Mouse (Mus musculus) activated CD4-positive, CD25-positive, alpha-beta regulatory T cell, adult 4 months (primary cell): ENCODE data around the gene Atp11a. TPM values are rescaled to one million over a fixed set of nuclear protein-coding genes. Genes with fewer than 3 reads are reported as not detected.

ENCODE experiments used
- ATAC-seq: one replicate; pipeline ENCODE4 v1.8.0; 2017
- polyA plus RNA-seq, 2 experiments: library from polyadenylated mRNA; unstranded; fragments of 100-300 nt; shearing (Covaris generic); gene quantifications; one replicate each; pipeline ENCODE4 v1.2.1; 2017

Gene Atp11a
- polyA plus RNA-seq, 2 experiments from 2014 or later, result 4.4 to 5.2 TPM

- no peak for ATAC-seq
Measured at GRCm38 (mm10) chr8:12822892-12823291, 66.1 kb downstream of the Atp11a start.

GRCm38 (mm10) chr8:12824562-12824961 lies 67.7 kb downstream of the Atp11a start:
- ATAC-seq, result no peak

- ATAC-seq, result no peak
Measured at GRCm38 (mm10) chr8:12825236-12825635, 68.4 kb downstream of the Atp11a start.

GRCm38 (mm10) chr8:12825686-12826237 lies 68.9 kb downstream of the Atp11a start:
- ATAC-seq, result no peak

DNA sequence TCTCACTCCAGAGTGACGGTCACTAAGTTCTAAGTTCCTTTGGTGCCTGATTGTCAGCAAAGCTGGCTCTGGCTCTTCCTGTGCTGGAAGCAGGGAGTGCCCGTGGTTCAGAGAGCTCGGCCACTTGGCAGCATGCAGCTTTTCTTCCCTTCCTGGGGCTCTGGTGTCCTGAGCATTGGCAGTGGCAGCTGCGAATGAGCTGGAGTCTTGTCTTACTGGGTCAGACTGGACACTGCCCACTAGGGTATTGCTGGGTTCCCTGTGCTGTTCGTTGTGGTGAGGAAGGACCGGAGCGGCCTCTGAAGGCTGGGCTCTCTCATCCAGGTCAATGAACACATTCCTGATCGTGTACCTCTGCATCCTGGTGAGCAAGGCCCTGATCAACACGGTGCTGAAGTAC lies 70.3 kb downstream of the Atp11a start:
- no peak for ATAC-seq

- ATAC-seq, result no peak
Measured at GRCm38 (mm10) chr8:12828298-12828697, 71.5 kb downstream of the Atp11a start.

DNA sequence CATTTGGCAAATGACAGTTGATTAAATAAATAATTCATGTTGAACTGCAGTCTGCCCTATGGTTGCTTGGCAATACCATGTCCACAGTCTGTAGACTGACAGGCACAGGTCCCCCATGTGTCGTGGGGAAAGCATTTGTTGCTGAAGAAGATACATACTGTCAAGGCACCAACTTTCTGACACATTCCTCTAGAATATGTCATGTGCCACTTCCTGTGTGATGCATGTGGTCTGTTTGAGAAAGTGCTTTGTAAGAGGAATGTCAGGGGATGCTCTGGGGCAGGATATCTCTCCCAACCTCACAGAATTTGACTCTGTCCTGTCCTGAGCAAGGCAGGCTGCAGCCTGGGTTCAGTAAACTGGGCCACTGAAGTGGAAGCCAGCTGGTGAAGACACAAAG lies 72.6 kb downstream of the Atp11a start:
- no peak for ATAC-seq

- ATAC-seq, result no peak
Measured at GRCm38 (mm10) chr8:12831659-12832589, 75.1 kb downstream of the Atp11a start.

DNA sequence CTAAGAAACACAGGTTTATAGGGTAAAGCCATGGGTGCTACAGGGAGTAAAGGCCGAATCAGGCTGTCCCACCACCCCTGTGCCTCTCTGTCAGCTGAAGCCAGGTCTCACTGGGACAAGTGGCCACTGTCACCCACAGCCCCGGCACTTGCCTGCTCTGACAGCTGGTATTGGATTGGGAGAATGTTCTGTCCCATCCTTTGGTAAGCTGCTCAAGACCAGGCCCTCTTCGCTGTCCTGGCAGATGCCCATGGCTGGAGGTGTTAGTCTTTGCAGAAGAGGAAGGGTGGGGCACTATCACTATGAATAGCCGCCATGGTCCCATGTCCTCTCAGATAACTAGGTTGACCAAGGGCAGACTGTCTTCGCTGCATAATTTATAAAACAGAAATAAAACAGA lies 76.8 kb downstream of the Atp11a start:
- no peak for ATAC-seq

GRCm38 (mm10) chr8:12840834-12841233 lies 84.0 kb downstream of the Atp11a start:
- no peak for ATAC-seq

DNA sequence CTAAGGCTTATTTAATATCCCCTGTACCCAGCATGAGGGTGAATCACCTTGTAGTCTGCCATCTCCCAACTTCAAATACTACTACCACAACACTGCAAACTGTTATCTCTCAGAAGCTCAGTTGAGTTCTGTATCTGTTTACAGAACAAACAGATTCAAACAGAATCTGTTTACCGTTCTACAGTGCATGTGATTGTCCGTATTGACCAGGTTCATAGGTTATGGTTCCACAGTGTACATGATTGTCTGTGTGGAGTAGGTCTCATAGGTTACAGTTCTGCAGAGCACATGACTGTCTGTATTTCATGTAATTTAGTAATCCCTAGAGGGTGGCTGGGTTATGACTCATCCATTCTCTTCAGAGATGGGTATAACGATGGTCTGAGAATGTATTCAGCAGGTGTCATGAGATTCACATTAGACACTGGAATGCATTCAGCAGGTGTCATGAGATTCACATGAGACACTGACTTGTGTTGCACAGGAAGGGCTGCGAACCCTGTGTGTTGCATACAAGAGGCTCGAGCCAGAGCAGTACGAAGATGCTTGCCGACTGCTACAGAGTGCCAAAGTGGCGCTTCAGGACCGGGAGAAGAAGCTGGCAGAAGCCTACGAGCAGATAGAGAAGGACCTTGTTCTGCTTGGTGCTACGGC lies 85.7 kb downstream of the Atp11a start:
- no peak for ATAC-seq

GRCm38 (mm10) chr8:12844347-12844950 lies 87.6 kb downstream of the Atp11a start:
- ATAC-seq, result no peak

- no peak for ATAC-seq
Measured at GRCm38 (mm10) chr8:12846447-12846846, 89.6 kb downstream of the Atp11a start.

- no peak for ATAC-seq
Measured at GRCm38 (mm10) chr8:12851241-12851640, 94.4 kb downstream of the Atp11a start.

GRCm38 (mm10) chr8:12856038-12856437 lies 99.2 kb downstream of the Atp11a start:
- ATAC-seq, result no peak

DNA sequence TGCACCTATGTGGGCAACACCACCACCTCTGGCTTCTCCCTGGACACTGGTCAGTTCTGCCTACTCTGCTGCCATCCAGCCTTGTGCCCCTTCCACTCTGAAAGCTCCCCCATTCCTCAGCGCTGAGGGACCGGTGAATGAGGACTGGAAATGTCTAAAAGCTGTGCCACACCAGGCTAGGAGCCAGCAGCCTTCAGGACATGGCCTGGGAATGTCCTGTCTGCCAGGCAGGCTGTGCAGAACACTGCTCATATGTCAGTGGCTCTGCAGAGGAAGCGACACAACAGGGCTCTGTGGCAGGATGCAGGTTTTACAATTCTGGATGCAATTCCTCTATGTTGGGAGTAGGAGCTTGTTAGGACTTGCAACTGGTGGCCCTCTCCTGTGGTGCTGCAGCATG lies 106.2 kb downstream of the Atp11a start:
- ATAC-seq, result no peak

GRCm38 (mm10) chr8:12863608-12864007 lies 106.8 kb downstream of the Atp11a start:
- ATAC-seq, result no peak

- ATAC-seq, result no peak
Measured at GRCm38 (mm10) chr8:12865790-12866189, 109.0 kb downstream of the Atp11a start.

DNA sequence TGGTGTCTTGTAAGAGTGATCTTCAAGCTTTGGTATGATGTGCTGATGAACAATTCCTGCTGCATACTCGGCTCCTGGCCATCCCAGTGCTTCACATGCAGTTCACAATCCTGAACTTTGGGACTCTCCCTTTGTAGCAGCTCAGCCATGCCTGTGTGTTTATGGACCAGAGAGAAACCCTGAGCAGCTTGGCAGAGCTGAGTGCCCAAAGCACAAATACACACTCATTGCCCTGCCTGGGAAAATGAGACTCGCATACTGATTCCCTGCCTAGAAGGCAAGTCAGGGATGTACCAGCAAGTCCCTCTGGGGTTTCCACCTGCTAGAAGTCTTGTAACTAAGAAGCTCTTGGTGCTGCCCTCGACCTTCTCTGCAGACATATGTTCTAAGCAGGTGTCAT lies 112.8 kb downstream of the Atp11a start:
- no peak for ATAC-seq

DNA sequence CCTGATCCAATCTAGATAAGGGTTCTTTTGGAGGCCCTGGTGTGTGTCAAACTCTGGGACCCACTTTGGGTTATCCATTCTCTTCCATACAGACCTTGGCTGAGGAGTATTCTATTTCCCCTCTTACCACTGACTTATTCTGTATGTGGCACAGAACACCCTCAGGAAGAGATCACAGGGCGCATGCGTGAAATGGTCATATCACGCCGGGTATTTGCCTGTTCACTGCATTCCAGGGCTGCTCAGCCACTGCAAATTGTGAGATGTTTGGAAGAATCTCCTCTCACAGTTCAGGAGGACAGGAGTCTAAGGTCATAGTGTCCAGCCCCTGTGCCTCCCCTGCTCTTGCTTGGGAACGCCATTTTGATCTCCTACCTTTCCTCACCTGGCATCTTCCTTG lies 113.8 kb downstream of the Atp11a start:
- ATAC-seq, result no peak

- ATAC-seq, result no peak
Measured at GRCm38 (mm10) chr8:12871461-12871860, 114.6 kb downstream of the Atp11a start.

DNA sequence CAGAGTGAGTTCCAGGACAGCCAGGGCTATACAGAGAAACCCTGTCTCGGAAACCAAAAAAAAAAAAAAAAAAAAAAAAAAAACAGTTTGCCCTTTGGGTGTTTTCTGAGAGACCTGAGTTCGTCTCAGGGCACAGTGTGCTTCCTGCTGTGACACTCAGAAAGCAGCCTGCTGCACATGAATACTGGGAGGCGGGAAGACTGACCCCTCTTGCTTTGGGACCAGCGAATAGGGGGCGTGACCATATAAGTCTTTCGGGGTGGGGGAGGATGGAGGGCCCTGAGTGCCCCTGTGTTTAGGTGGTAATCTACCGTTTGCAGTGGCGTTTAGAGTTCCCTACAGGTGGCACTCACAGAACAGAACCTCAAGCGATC lies 116.2 kb downstream of the Atp11a start:
- ATAC-seq, result no peak

DNA sequence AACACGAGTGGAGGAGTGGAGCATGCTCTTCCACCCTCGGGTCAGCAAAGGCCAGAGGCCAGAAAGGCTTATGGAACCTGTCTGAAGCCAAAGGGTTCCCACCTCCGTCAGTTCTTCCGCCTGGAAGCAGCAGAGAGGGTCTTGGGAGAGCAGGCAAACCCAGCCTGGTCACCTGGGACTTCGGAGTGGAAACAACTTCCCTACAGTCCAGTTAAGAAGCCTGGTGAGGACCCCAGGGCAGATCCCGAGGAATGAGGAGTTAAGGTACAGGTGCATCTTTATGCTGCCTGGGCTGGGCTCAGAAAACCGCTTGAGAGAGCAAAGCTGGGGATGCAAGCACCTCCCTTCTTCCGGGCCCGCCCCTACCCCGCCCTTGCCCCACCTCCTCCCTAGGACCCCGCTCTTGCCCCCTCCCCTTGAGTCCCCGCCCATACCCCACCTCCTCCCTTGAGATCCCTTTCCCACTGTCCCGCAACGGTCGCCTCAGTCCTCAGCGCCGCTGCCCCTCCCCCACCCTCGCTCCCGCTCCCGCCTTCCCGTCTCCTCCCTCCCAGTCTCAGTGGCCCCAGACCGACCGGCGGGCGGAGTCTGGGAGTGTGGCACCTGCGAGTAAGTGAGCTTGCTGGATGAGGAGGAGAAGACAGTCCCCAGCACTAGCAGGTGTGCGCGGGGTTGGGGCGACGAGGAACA lies 116.7 kb downstream of the Atp11a start, which contains the start of gene Mcf2l:
Gene Mcf2l, plus strand, starts transcription at position 450 of the 690 bp plus-strand sequence.
- ATAC-seq, result peak; percentile 46
